Mouse (Mus musculus): ENCODE measurements around the gene Olfr214. TPM values are rescaled to one million over a fixed set of nuclear protein-coding genes. Genes with fewer than 3 reads are reported as not detected.
"Not testable (repeated sequence)": the region's sequence is repeated elsewhere in the genome, so short reads cannot be mapped to it uniquely, and the experiment has no call there.

Olfr214 gene
- not detected in 2 replicates for polyA plus RNA-seq (2014; fragmentation: Nextera tagmentation; extraction: Ambion mirVana)

DNA sequence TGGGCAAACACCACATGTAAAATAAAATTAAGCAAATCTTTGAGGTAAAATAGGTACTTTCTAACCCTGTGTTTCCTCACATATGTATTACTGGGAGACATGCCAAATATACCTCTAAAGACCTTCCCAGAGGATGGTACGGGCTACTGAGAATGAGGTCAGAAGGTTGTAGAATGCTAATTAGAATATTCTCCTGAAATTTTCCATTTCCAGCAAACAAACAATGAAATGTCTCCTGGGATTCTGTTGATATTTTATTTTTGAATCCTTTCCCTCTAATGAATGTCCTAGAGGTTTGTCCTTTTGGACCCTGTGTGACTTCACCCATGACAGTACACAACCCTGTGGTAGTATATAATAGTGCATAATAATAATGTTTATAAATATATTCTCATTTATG lies at the start of gene Olfr214:
TSS of gene Olfr214 (plus strand) at position 301 of the 400 bp plus-strand sequence.
- no peak within 1 kb of the TSS for H3K4me3 ChIP-seq (replicated peaks; ENCODE audit: low read depth, low read length)
- ATAC-seq (ENCODE audit: low FRiP score, low TSS enrichment): no peak
- no peak within 1 kb of the TSS for H3K9ac ChIP-seq (replicated peaks; ENCODE audit: low read length)
- H3K9me3 ChIP-seq (ENCODE audit: control insufficient read depth, low read length): no peaks in the 10 kb centered on the region
- 69% methylated on average over 1 of the region's 1 CpGs for WGBS
- H3K27ac ChIP-seq (replicated peaks; ENCODE audit: low read depth, low read length): no peak within 1 kb of the TSS
- H3K36me3 ChIP-seq (ENCODE audit: control insufficient read depth, insufficient read depth, low read length): no peaks in the 10 kb centered on the region
- H3K27me3 ChIP-seq (ENCODE audit: control insufficient read depth, insufficient read depth, low read length): no peaks in the 10 kb centered on the region
- no peak within 1 kb of the TSS for H3K4me2 ChIP-seq (ENCODE audit: low read length)
- DNase-seq: no peak
- no peaks in the 10 kb centered on the region for H3K4me1 ChIP-seq (ENCODE audit: control insufficient read depth, insufficient read depth, low read length)

- H3K36me3 ChIP-seq (ENCODE audit: control insufficient read depth, insufficient read depth, low read length); H3K4me1 ChIP-seq (ENCODE audit: control insufficient read depth, insufficient read depth, low read length); H3K4me3 ChIP-seq (replicated peaks; ENCODE audit: low read depth, low read length); H3K9me3 ChIP-seq (ENCODE audit: control insufficient read depth, low read length); H3K27ac ChIP-seq (replicated peaks; ENCODE audit: low read depth, low read length); H3K4me2 ChIP-seq (ENCODE audit: low read length); H3K9ac ChIP-seq (replicated peaks; ENCODE audit: low read length); ATAC-seq (ENCODE audit: low FRiP score, low TSS enrichment); H3K27me3 ChIP-seq (ENCODE audit: control insufficient read depth, insufficient read depth, low read length); DNase-seq: not testable (repeated sequence)
- 93% methylated on average over 19 of the region's 20 CpGs for WGBS
These were observed 47.6 kb upstream of the Olfr214 start, which contains the start of gene Olfr212 for GRCm38 (mm10) chr6:116506302-116507003. TSS of gene Olfr212 (plus strand) at chr6:116506516.

GRCm38 (mm10) chr6:116514832-116515231 lies 39.2 kb upstream of the Olfr214 start:
- Histone ChIP-seq H3K4me3 (replicated peaks; ENCODE audit: low read depth, low read length) (no peak overlapping the region), H3K27ac (replicated peaks; ENCODE audit: low read depth, low read length) (no peak overlapping the region), H3K9me3 (ENCODE audit: control insufficient read depth, low read length) (no peaks in the 10 kb centered on the region), H3K4me1 (ENCODE audit: control insufficient read depth, insufficient read depth, low read length) (no peaks in the 10 kb centered on the region), H3K9ac (replicated peaks; ENCODE audit: low read length) (no peak overlapping the region), H3K4me2 (ENCODE audit: low read length) (no peak overlapping the region), H3K27me3 (ENCODE audit: control insufficient read depth, insufficient read depth, low read length) (no peaks in the 10 kb centered on the region), H3K36me3 (ENCODE audit: control insufficient read depth, insufficient read depth, low read length) (no peaks in the 10 kb centered on the region)
- ATAC-seq (ENCODE audit: low FRiP score, low TSS enrichment) (no peak), DNase-seq (no peak)

- Histone ChIP-seq H3K4me1 (ENCODE audit: control insufficient read depth, insufficient read depth, low read length) (no peaks in the 10 kb centered on the region), H3K9me3 (ENCODE audit: control insufficient read depth, low read length) (no peaks in the 10 kb centered on the region), H3K9ac (replicated peaks; ENCODE audit: low read length) (no peak within 1 kb of the TSS), H3K27me3 (ENCODE audit: control insufficient read depth, insufficient read depth, low read length) (no peaks in the 10 kb centered on the region), H3K36me3 (ENCODE audit: control insufficient read depth, insufficient read depth, low read length) (no peaks in the 10 kb centered on the region), H3K4me2 (ENCODE audit: low read length) (no peak within 1 kb of the TSS), H3K4me3 (replicated peaks; ENCODE audit: low read depth, low read length) (no peak within 1 kb of the TSS), H3K27ac (replicated peaks; ENCODE audit: low read depth, low read length) (no peak within 1 kb of the TSS)
- ATAC-seq (ENCODE audit: low FRiP score, low TSS enrichment) (no peak), DNase-seq (no peak)
- WGBS: 87% methylated on average over 1 of the region's 1 CpGs
These were observed 15.9 kb upstream of the Olfr214 start, which contains the start of gene Olfr213 for GRCm38 (mm10) chr6:116538156-116538555. TSS of gene Olfr213 (plus strand) at chr6:116538456.

GRCm38 (mm10) chr6:116542500-116542899 lies 11.5 kb upstream of the Olfr214 start:
- Histone ChIP-seq H3K36me3 (ENCODE audit: control insufficient read depth, insufficient read depth, low read length) (no peaks in the 10 kb centered on the region), H3K4me1 (ENCODE audit: control insufficient read depth, insufficient read depth, low read length) (no peaks in the 10 kb centered on the region), H3K4me3 (replicated peaks; ENCODE audit: low read depth, low read length) (no peak overlapping the region), H3K9ac (replicated peaks; ENCODE audit: low read length) (no peak overlapping the region), H3K27ac (replicated peaks; ENCODE audit: low read depth, low read length) (no peak overlapping the region), H3K27me3 (ENCODE audit: control insufficient read depth, insufficient read depth, low read length) (no peaks in the 10 kb centered on the region), H3K4me2 (ENCODE audit: low read length) (no peak overlapping the region), H3K9me3 (ENCODE audit: control insufficient read depth, low read length) (no peaks in the 10 kb centered on the region)
- ATAC-seq (ENCODE audit: low FRiP score, low TSS enrichment) (no peak), DNase-seq (no peak)
- WGBS: 90% methylated on average over 2 of the region's 2 CpGs

GRCm38 (mm10) chr6:116550841-116551240 lies 3.2 kb upstream of the Olfr214 start, which contains the start of gene Gm5580:
TSS of gene Gm5580 (plus strand) at chr6:116551141.
- not testable (repeated sequence) for H3K27me3 ChIP-seq (ENCODE audit: control insufficient read depth, insufficient read depth, low read length); H3K4me3 ChIP-seq (replicated peaks; ENCODE audit: low read depth, low read length); H3K4me1 ChIP-seq (ENCODE audit: control insufficient read depth, insufficient read depth, low read length); ATAC-seq (ENCODE audit: low FRiP score, low TSS enrichment); H3K9ac ChIP-seq (replicated peaks; ENCODE audit: low read length); H3K36me3 ChIP-seq (ENCODE audit: control insufficient read depth, insufficient read depth, low read length); H3K9me3 ChIP-seq (ENCODE audit: control insufficient read depth, low read length); H3K27ac ChIP-seq (replicated peaks; ENCODE audit: low read depth, low read length); DNase-seq; H3K4me2 ChIP-seq (ENCODE audit: low read length)
- 95% methylated on average over 11 of the region's 11 CpGs for WGBS

- 75% methylated on average over 3 of the region's 3 CpGs for WGBS
- ATAC-seq (ENCODE audit: low FRiP score, low TSS enrichment): no peak
- H3K4me2 ChIP-seq (ENCODE audit: low read length): no peak overlapping the region
- H3K27me3 ChIP-seq (ENCODE audit: control insufficient read depth, insufficient read depth, low read length): no peaks in the 10 kb centered on the region
- H3K36me3 ChIP-seq (ENCODE audit: control insufficient read depth, insufficient read depth, low read length): no peaks in the 10 kb centered on the region
- no peak overlapping the region for H3K27ac ChIP-seq (replicated peaks; ENCODE audit: low read depth, low read length)
- no peaks in the 10 kb centered on the region for H3K9me3 ChIP-seq (ENCODE audit: control insufficient read depth, low read length)
- DNase-seq: no peak
- H3K9ac ChIP-seq (replicated peaks; ENCODE audit: low read length): no peak overlapping the region
- H3K4me3 ChIP-seq (replicated peaks; ENCODE audit: low read depth, low read length): no peak overlapping the region
- H3K4me1 ChIP-seq (ENCODE audit: control insufficient read depth, insufficient read depth, low read length): no peaks in the 10 kb centered on the region
These were observed 917 bp downstream of the Olfr214 start for GRCm38 (mm10) chr6:116554952-116555351.

DNA sequence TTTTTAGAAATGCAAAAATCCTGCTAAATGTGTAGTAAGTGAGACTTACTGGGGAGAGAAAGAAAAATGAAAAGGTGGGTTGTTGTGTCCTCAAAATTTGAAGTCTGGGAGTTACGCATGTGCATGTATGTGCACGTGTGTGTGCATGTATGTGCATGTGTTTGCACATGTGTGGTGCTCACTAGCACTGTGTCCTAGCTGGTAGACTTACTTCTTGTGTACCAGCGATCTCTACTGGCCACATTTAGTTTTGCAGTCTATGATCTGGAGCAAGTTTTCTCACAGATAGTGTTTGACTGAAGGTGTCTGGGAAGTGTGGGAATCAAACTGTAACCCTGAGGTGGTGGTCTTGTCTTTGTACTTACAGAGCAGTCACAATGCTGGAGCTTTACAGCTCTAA lies 15.8 kb downstream of the Olfr214 start:
- ATAC-seq (ENCODE audit: low FRiP score, low TSS enrichment): no peak
- Histone ChIP-seq H3K27ac (replicated peaks; ENCODE audit: low read depth, low read length) (no peak overlapping the region), H3K9me3 (ENCODE audit: control insufficient read depth, low read length) (no peaks in the 10 kb centered on the region), H3K9ac (replicated peaks; ENCODE audit: low read length) (no peak overlapping the region), H3K4me3 (replicated peaks; ENCODE audit: low read depth, low read length) (no peak overlapping the region), H3K4me1 (ENCODE audit: control insufficient read depth, insufficient read depth, low read length) (no peaks in the 10 kb centered on the region), H3K36me3 (ENCODE audit: control insufficient read depth, insufficient read depth, low read length) (no peaks in the 10 kb centered on the region), H3K4me2 (ENCODE audit: low read length) (no peak overlapping the region), H3K27me3 (ENCODE audit: control insufficient read depth, insufficient read depth, low read length) (no peaks in the 10 kb centered on the region)
- peak; percentile 72 for DNase-seq
- 30% methylated on average over 3 of the region's 3 CpGs for WGBS

GRCm38 (mm10) chr6:116584095-116584494 lies 30.1 kb downstream of the Olfr214 start, which contains the start of gene Olfr215:
TSS of gene Olfr215 (minus strand) at chr6:116584195.
- Histone ChIP-seq H3K9me3 (ENCODE audit: control insufficient read depth, low read length) (no peaks in the 10 kb centered on the region), H3K27ac (replicated peaks; ENCODE audit: low read depth, low read length) (no peak within 1 kb of the TSS), H3K9ac (replicated peaks; ENCODE audit: low read length) (no peak within 1 kb of the TSS), H3K27me3 (ENCODE audit: control insufficient read depth, insufficient read depth, low read length) (no peaks in the 10 kb centered on the region), H3K4me3 (replicated peaks; ENCODE audit: low read depth, low read length) (no peak within 1 kb of the TSS), H3K36me3 (ENCODE audit: control insufficient read depth, insufficient read depth, low read length) (no peaks in the 10 kb centered on the region), H3K4me2 (ENCODE audit: low read length) (no peak within 1 kb of the TSS), H3K4me1 (ENCODE audit: control insufficient read depth, insufficient read depth, low read length) (no peaks in the 10 kb centered on the region; the same call in 1 of the 2 replicates)
- ATAC-seq (ENCODE audit: low FRiP score, low TSS enrichment): no peak
- WGBS: 44% methylated on average over 4 of the region's 4 CpGs
- DNase-seq: peak; percentile 7

Data from midbrain, embryonic 14.5 days (tissue).